Mouse (Mus musculus): ENCODE measurements around the gene Cox4i2. TPM values are rescaled to one million over a fixed set of nuclear protein-coding genes. Genes with fewer than 3 reads are reported as not detected.

Cox4i2 gene
- polyA plus RNA-seq, 1 experiment from 2014 or later: 104 TPM

- H3K4me1 ChIP-seq (replicated peaks; ENCODE audit: control insufficient read depth, insufficient read depth, low read length): peaks cover 29% of the 10 kb centered on the region
- no peak overlapping the region; the same call in 1 of the 2 replicates for H3K4me2 ChIP-seq (ENCODE audit: low read depth, low read length)
- no peak for ATAC-seq (ENCODE audit: low read depth)
- WGBS: 66% methylated on average over 6 of the region's 6 CpGs
- no peaks in the 10 kb centered on the region for H3K9me3 ChIP-seq (ENCODE audit: control insufficient read depth, low read length)
- peak overlapping the region; percentile 81 for H3K27ac ChIP-seq (ENCODE audit: low read length)
- H3K4me3 ChIP-seq (ENCODE audit: low read length): no peak overlapping the region
- no peaks in the 10 kb centered on the region for H3K27me3 ChIP-seq (ENCODE audit: control insufficient read depth, insufficient read depth, low read depth, low read length)
- H3K9ac ChIP-seq (ENCODE audit: low read length): no peak overlapping the region; the same call in 1 of the 2 replicates
- H3K36me3 ChIP-seq (ENCODE audit: control insufficient read depth, insufficient read depth, low read length): no peaks in the 10 kb centered on the region
Observed at GRCm38 (mm10) chr2:152763310-152763709, 9.3 kb downstream of the Cox4i2 start.

- no peaks in the 10 kb centered on the region for H3K9me3 ChIP-seq (ENCODE audit: control insufficient read depth, low read length)
- no peaks in the 10 kb centered on the region for H3K27me3 ChIP-seq (ENCODE audit: control insufficient read depth, insufficient read depth, low read depth, low read length)
- peak overlapping the region; percentile 55 for H3K9ac ChIP-seq (ENCODE audit: low read length)
- ATAC-seq (ENCODE audit: low read depth): peak; percentile 44
- H3K4me2 ChIP-seq (ENCODE audit: low read depth, low read length): peak overlapping the region; percentile 37
- H3K27ac ChIP-seq (ENCODE audit: low read length): peak overlapping the region; percentile 81
- peak overlapping the region; percentile 14 for H3K4me3 ChIP-seq (ENCODE audit: low read length)
- peaks cover 24% of the 10 kb centered on the region for H3K4me1 ChIP-seq (replicated peaks; ENCODE audit: control insufficient read depth, insufficient read depth, low read length)
- no peaks in the 10 kb centered on the region for H3K36me3 ChIP-seq (ENCODE audit: control insufficient read depth, insufficient read depth, low read length)
- 9% methylated on average over 14 of the region's 14 CpGs for WGBS
Observed at GRCm38 (mm10) chr2:152764172-152765044, 10.4 kb downstream of the Cox4i2 start.

GRCm38 (mm10) chr2:152765045-152765674, 11.2 kb downstream of the Cox4i2 start:
- Histone ChIP-seq H3K9me3 (ENCODE audit: control insufficient read depth, low read length) (no peaks in the 10 kb centered on the region), H3K4me3 (ENCODE audit: low read length) (no peak overlapping the region), H3K4me1 (replicated peaks; ENCODE audit: control insufficient read depth, insufficient read depth, low read length) (peaks cover 24% of the 10 kb centered on the region), H3K36me3 (ENCODE audit: control insufficient read depth, insufficient read depth, low read length) (no peaks in the 10 kb centered on the region), H3K27me3 (ENCODE audit: control insufficient read depth, insufficient read depth, low read depth, low read length) (no peaks in the 10 kb centered on the region), H3K4me2 (ENCODE audit: low read depth, low read length) (peak overlapping the region; percentile 37), H3K27ac (ENCODE audit: low read length) (peak overlapping the region; percentile 81), H3K9ac (ENCODE audit: low read length) (no peak overlapping the region)
- ATAC-seq (ENCODE audit: low read depth): peak; percentile 37
- WGBS: 42% methylated on average over 7 of the region's 7 CpGs

GRCm38 (mm10) chr2:152766387-152767123, 12.6 kb downstream of the Cox4i2 start:
- H3K36me3 ChIP-seq (ENCODE audit: control insufficient read depth, insufficient read depth, low read length): no peaks in the 10 kb centered on the region
- ATAC-seq (ENCODE audit: low read depth): peak; percentile 70
- peaks cover 24% of the 10 kb centered on the region for H3K4me1 ChIP-seq (replicated peaks; ENCODE audit: control insufficient read depth, insufficient read depth, low read length)
- H3K27me3 ChIP-seq (ENCODE audit: control insufficient read depth, insufficient read depth, low read depth, low read length): no peaks in the 10 kb centered on the region
- 9% methylated on average over 24 of the region's 25 CpGs for WGBS
- peak overlapping the region; percentile 12; the same call in 1 of the 2 replicates for H3K4me2 ChIP-seq (ENCODE audit: low read depth, low read length)
- H3K9me3 ChIP-seq (ENCODE audit: control insufficient read depth, low read length): no peaks in the 10 kb centered on the region
- H3K4me3 ChIP-seq (ENCODE audit: low read length): 0 out of 2 replicates have a peak overlapping the region, but pooled peaks have one; percentile 1
- H3K9ac ChIP-seq (ENCODE audit: low read length): peak overlapping the region; percentile 50; the same call in 1 of the 2 replicates
- peak overlapping the region; percentile 73 for H3K27ac ChIP-seq (ENCODE audit: low read length)

- WGBS: 59% methylated on average over 12 of the region's 12 CpGs
- no peaks in the 10 kb centered on the region for H3K9me3 ChIP-seq (ENCODE audit: control insufficient read depth, low read length)
- peaks cover 24% of the 10 kb centered on the region for H3K4me1 ChIP-seq (replicated peaks; ENCODE audit: control insufficient read depth, insufficient read depth, low read length)
- H3K27ac ChIP-seq (ENCODE audit: low read length): no peak overlapping the region
- 0 out of 2 replicates have a peak, but pooled peaks have one; percentile 18 for ATAC-seq (ENCODE audit: low read depth)
- no peak overlapping the region for H3K4me2 ChIP-seq (ENCODE audit: low read depth, low read length)
- no peak overlapping the region for H3K9ac ChIP-seq (ENCODE audit: low read length)
- no peaks in the 10 kb centered on the region for H3K27me3 ChIP-seq (ENCODE audit: control insufficient read depth, insufficient read depth, low read depth, low read length)
- no peak overlapping the region for H3K4me3 ChIP-seq (ENCODE audit: low read length)
- H3K36me3 ChIP-seq (ENCODE audit: control insufficient read depth, insufficient read depth, low read length): no peaks in the 10 kb centered on the region
Observed at GRCm38 (mm10) chr2:152767618-152768271, 13.8 kb downstream of the Cox4i2 start.

GRCm38 (mm10) chr2:152769677-152770076, 15.7 kb downstream of the Cox4i2 start:
- H3K4me2 ChIP-seq (ENCODE audit: low read depth, low read length): no peak overlapping the region
- no peaks in the 10 kb centered on the region for H3K9me3 ChIP-seq (ENCODE audit: control insufficient read depth, low read length)
- no peaks in the 10 kb centered on the region for H3K36me3 ChIP-seq (ENCODE audit: control insufficient read depth, insufficient read depth, low read length)
- 61% methylated on average over 7 of the region's 7 CpGs for WGBS
- no peak overlapping the region for H3K4me3 ChIP-seq (ENCODE audit: low read length)
- no peak for ATAC-seq (ENCODE audit: low read depth)
- no peak overlapping the region for H3K27ac ChIP-seq (ENCODE audit: low read length)
- H3K27me3 ChIP-seq (ENCODE audit: control insufficient read depth, insufficient read depth, low read depth, low read length): no peaks in the 10 kb centered on the region
- H3K4me1 ChIP-seq (replicated peaks; ENCODE audit: control insufficient read depth, insufficient read depth, low read length): peaks cover 14% of the 10 kb centered on the region
- H3K9ac ChIP-seq (ENCODE audit: low read length): no peak overlapping the region

- ATAC-seq (ENCODE audit: low read depth): no peak
Observed at GRCm38 (mm10) chr2:152771571-152771970, 17.6 kb downstream of the Cox4i2 start.

GRCm38 (mm10) chr2:152772231-152772630, 18.3 kb downstream of the Cox4i2 start:
- Histone ChIP-seq H3K27me3 (ENCODE audit: control insufficient read depth, insufficient read depth, low read depth, low read length) (no peaks in the 10 kb centered on the region), H3K4me3 (ENCODE audit: low read length) (no peak overlapping the region), H3K9me3 (ENCODE audit: control insufficient read depth, low read length) (no peaks in the 10 kb centered on the region), H3K4me2 (ENCODE audit: low read depth, low read length) (no peak overlapping the region), H3K27ac (ENCODE audit: low read length) (no peak overlapping the region), H3K36me3 (ENCODE audit: control insufficient read depth, insufficient read depth, low read length) (no peaks in the 10 kb centered on the region), H3K9ac (ENCODE audit: low read length) (no peak overlapping the region), H3K4me1 (replicated peaks; ENCODE audit: control insufficient read depth, insufficient read depth, low read length) (no peaks in the 10 kb centered on the region)
- WGBS: 14% methylated on average over 1 of the region's 1 CpGs
- no peak for ATAC-seq (ENCODE audit: low read depth)

More at GRCm38 (mm10) chr2:152771571-152771970, 17.6 kb downstream of the Cox4i2 start:
- peaks cover 5% of the 10 kb centered on the region for H3K4me1 ChIP-seq (replicated peaks; ENCODE audit: control insufficient read depth, insufficient read depth, low read length)
- H3K9ac ChIP-seq (ENCODE audit: low read length): no peak overlapping the region
- no peaks in the 10 kb centered on the region for H3K36me3 ChIP-seq (ENCODE audit: control insufficient read depth, insufficient read depth, low read length)
- H3K27ac ChIP-seq (ENCODE audit: low read length): no peak overlapping the region
- WGBS: 86% methylated on average over 9 of the region's 9 CpGs
- no peaks in the 10 kb centered on the region for H3K27me3 ChIP-seq (ENCODE audit: control insufficient read depth, insufficient read depth, low read depth, low read length)
- H3K4me3 ChIP-seq (ENCODE audit: low read length): no peak overlapping the region
- no peaks in the 10 kb centered on the region for H3K9me3 ChIP-seq (ENCODE audit: control insufficient read depth, low read length)
- no peak overlapping the region for H3K4me2 ChIP-seq (ENCODE audit: low read depth, low read length)

All from lung, embryonic 16.5 days (tissue).